In genomic region chr2:25706643-25707481, GRCm38 (mm10) we compare ENCODE assay signal across 8 mouse cellular contexts. TPM values are rescaled to one million over a fixed set of nuclear protein-coding genes. Genes with fewer than 3 reads are reported as not detected.
DNase-seq lines count a peak whose midpoint lies in the region; ATAC-seq lines count a peak whose summit lies in the region.

TSS of gene Bmyc (plus strand) at chr2:25706739.

- WGBS in embryonic facial prominence, embryonic 14.5 days = under 1% methylated on average over 67 of the region's 78 CpGs
- under 1% methylated on average over 78 of the region's 78 CpGs for WGBS in limb, embryonic 11.5 days
- WGBS in midbrain, embryonic 12.5 days = under 1% methylated on average over 78 of the region's 78 CpGs

- peak within 1 kb of the TSS; percentile 79 for H3K4me3 ChIP-seq in embryonic facial prominence, embryonic 14.5 days (ENCODE audit: low read depth, low read length)
- H3K4me3 ChIP-seq in limb, embryonic 11.5 days (ENCODE audit: low read depth, low read length) = peak within 1 kb of the TSS; percentile 78
- H3K4me3 ChIP-seq in midbrain, embryonic 12.5 days = peak within 1 kb of the TSS; percentile 78

- no peaks in the 10 kb centered on the region for H3K27me3 ChIP-seq in embryonic facial prominence, embryonic 14.5 days (replicated peaks; ENCODE audit: control insufficient read depth, insufficient read depth, low read length)
- H3K27me3 ChIP-seq in limb, embryonic 11.5 days (ENCODE audit: control insufficient read depth, insufficient read depth, low read length) = no peaks in the 10 kb centered on the region
- H3K27me3 ChIP-seq in midbrain, embryonic 12.5 days = no peaks in the 10 kb centered on the region

- no peaks in the 10 kb centered on the region for H3K36me3 ChIP-seq in embryonic facial prominence, embryonic 14.5 days (ENCODE audit: control insufficient read depth, insufficient read depth, low read length)
- no peaks in the 10 kb centered on the region for H3K36me3 ChIP-seq in limb, embryonic 11.5 days (ENCODE audit: control insufficient read depth, insufficient read depth, low read length)
- no peaks in the 10 kb centered on the region for H3K36me3 ChIP-seq in midbrain, embryonic 12.5 days

- H3K9ac ChIP-seq in embryonic facial prominence, embryonic 14.5 days (ENCODE audit: low read depth, low read length) = peak within 1 kb of the TSS; percentile 82
- H3K9ac ChIP-seq in limb, embryonic 11.5 days (ENCODE audit: low read length) = peak within 1 kb of the TSS; percentile 68
- peak within 1 kb of the TSS; percentile 83 for H3K9ac ChIP-seq in midbrain, embryonic 12.5 days (replicated peaks)

- no peaks in the 10 kb centered on the region for H3K9me3 ChIP-seq in embryonic facial prominence, embryonic 14.5 days (ENCODE audit: control insufficient read depth, low read length)
- no peaks in the 10 kb centered on the region for H3K9me3 ChIP-seq in limb, embryonic 11.5 days (ENCODE audit: control insufficient read depth, low read length)
- H3K9me3 ChIP-seq in midbrain, embryonic 12.5 days = no peaks in the 10 kb centered on the region

- H3K4me2 ChIP-seq in embryonic facial prominence, embryonic 14.5 days (ENCODE audit: low read depth, low read length) = peak within 1 kb of the TSS; percentile 94
- peak within 1 kb of the TSS; percentile 88 for H3K4me2 ChIP-seq in limb, embryonic 11.5 days (ENCODE audit: low read depth, severe bottlenecking)
- H3K4me2 ChIP-seq in midbrain, embryonic 12.5 days (replicated peaks) = peak within 1 kb of the TSS; percentile 81

- H3K27ac ChIP-seq in embryonic facial prominence, embryonic 14.5 days (replicated peaks; ENCODE audit: low read depth, low read length) = peak within 1 kb of the TSS; percentile 80
- H3K27ac ChIP-seq in limb, embryonic 11.5 days (replicated peaks; ENCODE audit: low read depth, low read length) = peak within 1 kb of the TSS; percentile 68; the same call in 1 of the 2 replicates
- peak within 1 kb of the TSS; percentile 83 for H3K27ac ChIP-seq in midbrain, embryonic 12.5 days (replicated peaks)

- H3K4me1 ChIP-seq in embryonic facial prominence, embryonic 14.5 days (ENCODE audit: control insufficient read depth, insufficient read depth, low read length) = peaks cover 12% of the 10 kb centered on the region; the same call in 1 of the 2 replicates
- H3K4me1 ChIP-seq in limb, embryonic 11.5 days (ENCODE audit: control insufficient read depth, insufficient read depth, low read length) = 0 out of 2 replicates have a peak, but pooled peaks cover 6% of the 10 kb centered on the region
- H3K4me1 ChIP-seq in midbrain, embryonic 12.5 days = peaks cover 10% of the 10 kb centered on the region

- DNase-seq in urinary bladder, adult 18-20 months (ENCODE audit: low spot score in 2 of 2) = peak; percentile 68 to 74
- DNase-seq in urinary bladder, postnatal 10 days (ENCODE audit: low spot score) = no peak
- DNase-seq in embryonic facial prominence, embryonic 14.5 days (ENCODE audit: low spot score) = peak; percentile 95
- peak; percentile 71 to 74 for DNase-seq in heart, adult 9 months (ENCODE audit: low spot score in 2 of 2)
- peak; percentile 48 to 58 for DNase-seq in kidney, adult 8-10 months
- DNase-seq in limb, embryonic 11.5 days (ENCODE audit: low spot score) = peak; percentile 87
- peak; percentile 33 for DNase-seq in spleen, adult 12 weeks (ENCODE audit: low spot score)

- peak; percentile 96 for ATAC-seq in embryonic facial prominence, embryonic 14.5 days (ENCODE audit: low read depth)
- peak; percentile 88 for ATAC-seq in limb, embryonic 11.5 days (ENCODE audit: insufficient number of reproducible peaks, low FRiP score, low TSS enrichment, low read depth)
- ATAC-seq in midbrain, embryonic 12.5 days (ENCODE audit: low FRiP score, low read depth) = peak; percentile 91

RNA-seq across cellular contexts. Expression of gene Bmyc, which starts in this region (rescaled TPM):
- polyA plus RNA-seq in embryonic facial prominence, embryonic 14.5 days (2014; fragmentation: Nextera tagmentation; extraction: Ambion mirVana) = 82.5 and 82.9 TPM in 2 replicates
- polyA plus RNA-seq in limb, embryonic 11.5 days (2014; fragmentation: Nextera tagmentation; extraction: Ambion mirVana) = 73.9 and 79.2 TPM in 2 replicates
- polyA plus RNA-seq in midbrain, embryonic 12.5 days (2016; fragmentation: Nextera tagmentation; extraction: Ambion mirVana) = 76.1 and 78.5 TPM in 2 replicates
